Mouse (Mus musculus): ENCODE measurements around the gene Paqr4.

Gene Paqr4

DNA sequence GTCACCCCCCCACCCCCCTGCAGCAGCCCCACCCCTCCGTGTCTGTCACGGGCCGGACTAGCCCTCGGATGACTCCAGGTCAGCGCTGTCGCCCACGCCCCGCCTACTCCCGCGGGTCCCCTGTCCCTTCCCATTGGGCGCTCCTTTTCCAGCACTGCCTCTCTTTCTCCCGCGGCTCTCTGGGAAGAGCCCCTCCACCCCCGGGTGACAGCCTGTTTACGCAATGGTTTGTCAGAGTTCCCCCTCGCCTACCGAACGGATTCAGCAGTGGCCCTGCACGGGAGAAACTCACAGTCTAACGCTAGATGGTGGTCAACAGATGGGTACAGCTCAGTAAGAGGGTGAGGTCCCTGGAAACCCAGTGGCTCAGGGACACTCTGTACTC is 13.9 kb downstream of the Paqr4 start:
- peak in 1 of 2 experiments; percentile 59 for DNase-seq (ENCODE audit: low read depth in 1 of 2, low spot score in 2 of 2)

DNA sequence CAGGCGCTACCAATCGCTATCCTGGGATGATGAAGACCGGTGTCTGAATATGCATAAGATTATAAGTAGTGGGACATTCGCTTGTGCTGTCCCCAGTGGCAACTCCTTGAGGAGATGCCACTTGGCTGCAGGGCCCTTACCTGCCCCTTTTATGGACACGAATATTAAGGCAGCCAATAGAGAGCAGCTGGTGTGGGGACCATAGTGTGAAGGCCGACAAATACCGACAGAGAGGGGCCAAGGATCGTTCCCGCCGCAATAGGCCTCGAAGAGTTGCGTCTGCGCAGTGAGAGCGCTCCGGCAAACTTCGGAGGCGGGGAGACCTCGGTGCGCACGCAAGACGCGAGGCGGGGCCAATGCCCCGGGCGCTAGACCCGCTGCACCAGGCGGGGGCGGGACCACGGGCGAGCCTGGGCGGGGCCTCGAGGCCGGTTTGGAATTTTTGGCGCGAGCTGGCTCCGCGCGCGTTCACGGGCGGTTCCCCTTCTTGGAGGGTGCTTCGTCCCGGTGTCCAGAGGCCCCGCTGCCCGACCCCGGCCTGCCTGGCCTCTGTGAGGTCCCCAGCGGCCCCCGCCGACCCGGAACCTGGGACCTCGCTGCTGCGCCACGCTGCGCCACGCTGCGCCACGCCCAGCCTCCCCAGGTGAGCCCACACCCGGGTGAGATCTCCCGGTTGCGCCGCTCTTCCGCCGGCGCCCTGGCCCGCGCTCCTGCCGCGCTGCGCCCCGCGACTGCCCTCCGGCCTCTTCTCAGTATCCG is 14.5 kb downstream of the Paqr4 start, which contains the start of gene Pkmyt1:
Pkmyt1 (plus strand) TSS at position 338 of the 759 bp plus-strand sequence.
- DNase-seq (ENCODE audit: low read depth in 1 of 2, low spot score in 2 of 2): peak; percentile 88 to 96

DNA sequence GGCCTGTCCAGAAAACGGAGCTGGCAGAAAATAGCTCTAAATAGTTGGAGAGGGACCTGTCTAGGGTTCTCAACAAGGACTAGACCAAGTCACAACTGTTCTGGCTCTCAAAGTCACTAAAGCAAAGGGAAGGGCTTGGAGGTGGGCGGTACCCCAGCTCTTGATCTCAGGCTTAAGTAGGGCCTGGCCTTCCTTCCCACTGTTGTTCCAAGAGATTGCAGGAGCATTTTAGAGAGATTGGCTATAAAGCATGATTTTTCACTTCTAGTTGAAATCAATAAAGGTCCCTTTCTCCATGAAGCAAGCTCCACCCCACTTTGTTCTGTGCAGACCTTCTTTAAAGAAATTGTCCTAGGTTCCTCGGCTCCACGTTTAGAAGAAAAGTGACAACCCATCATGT is 15.2 kb downstream of the Paqr4 start:
- DNase-seq (ENCODE audit: low read depth in 1 of 2, low spot score in 2 of 2): no peak

DNA sequence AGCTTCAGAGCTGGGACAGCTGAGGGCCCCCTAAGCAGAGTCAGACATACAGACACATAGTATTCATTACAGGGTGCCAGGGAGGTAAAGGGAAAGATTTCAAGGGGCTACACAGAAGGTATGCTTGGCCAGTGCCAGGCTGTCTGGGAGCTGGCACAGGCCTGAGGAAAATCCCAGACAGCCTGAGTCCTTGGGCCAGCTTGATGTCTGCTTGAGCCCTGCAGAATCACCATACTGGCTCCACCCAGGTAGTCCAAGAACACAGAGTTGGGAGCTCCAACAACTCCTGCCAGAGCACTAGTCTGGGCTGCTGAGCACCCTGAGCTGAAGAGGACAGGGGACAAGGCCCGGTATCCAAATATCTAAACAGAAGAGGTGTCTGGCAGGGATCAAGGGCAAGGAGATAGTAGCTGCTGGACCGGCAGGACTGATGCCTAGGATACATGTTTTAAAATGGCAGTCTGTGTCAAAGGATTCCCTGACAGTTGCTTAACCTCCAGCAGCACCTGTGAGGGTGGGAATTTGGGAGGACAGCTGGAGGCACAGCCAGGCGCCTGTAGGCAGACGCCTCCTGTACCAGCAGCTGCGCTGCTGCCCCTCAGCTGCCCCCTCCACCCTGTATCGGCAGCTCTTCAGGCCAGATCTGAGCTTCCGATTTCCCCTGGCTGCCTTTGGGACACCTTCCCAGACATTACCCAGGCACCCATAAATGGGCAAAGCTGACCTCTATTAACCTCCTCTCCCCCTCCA is 18.1 kb downstream of the Paqr4 start, which contains the start of gene 1520401A03Rik:
1520401A03Rik (minus strand) TSS at position 408 of the 750 bp plus-strand sequence.
- no peak for DNase-seq (ENCODE audit: low read depth in 1 of 2, low spot score in 2 of 2)

DNA sequence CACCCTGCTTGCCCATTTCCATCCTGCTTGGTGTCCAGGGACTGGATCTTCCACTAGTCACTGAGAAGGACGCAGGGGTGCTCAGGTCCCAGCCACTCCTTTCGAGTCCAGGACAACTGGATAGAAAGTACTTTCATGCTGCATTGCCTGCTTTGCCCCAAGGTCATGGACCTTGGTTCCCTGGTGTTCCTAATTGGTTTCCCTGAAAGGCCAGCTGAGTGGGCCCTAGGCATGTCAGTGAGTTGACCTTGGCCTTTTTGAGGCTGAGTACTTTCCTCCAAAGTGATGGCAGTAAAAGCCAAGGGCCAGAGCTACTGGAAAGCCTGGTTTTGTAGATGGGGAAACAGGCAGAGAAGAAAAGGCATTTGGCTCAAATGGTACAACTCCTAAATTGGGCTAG is 18.8 kb downstream of the Paqr4 start:
- DNase-seq (ENCODE audit: low read depth in 1 of 2, low spot score in 2 of 2): no peak

DNA sequence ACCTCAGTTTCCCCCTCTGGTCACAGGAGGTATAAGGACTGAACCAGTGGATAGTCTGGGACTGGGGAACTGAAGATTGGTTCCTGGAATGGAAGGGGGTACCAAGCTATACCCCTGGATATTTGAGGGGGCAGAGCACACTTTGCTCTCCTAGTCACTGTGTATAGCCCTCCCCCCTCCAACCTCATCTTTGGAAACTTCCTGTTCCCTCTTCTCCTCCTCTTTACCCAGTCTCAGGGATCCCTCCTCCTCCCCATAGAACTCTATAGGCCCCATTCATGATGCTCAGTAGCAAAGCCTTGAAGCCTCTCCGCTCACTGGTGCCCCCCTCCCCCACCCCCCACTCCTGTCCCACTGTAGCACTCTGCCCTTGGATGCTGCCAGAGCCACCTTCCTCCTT is 21.2 kb downstream of the Paqr4 start:
- no peak for DNase-seq (ENCODE audit: low read depth in 1 of 2, low spot score in 2 of 2)

DNA sequence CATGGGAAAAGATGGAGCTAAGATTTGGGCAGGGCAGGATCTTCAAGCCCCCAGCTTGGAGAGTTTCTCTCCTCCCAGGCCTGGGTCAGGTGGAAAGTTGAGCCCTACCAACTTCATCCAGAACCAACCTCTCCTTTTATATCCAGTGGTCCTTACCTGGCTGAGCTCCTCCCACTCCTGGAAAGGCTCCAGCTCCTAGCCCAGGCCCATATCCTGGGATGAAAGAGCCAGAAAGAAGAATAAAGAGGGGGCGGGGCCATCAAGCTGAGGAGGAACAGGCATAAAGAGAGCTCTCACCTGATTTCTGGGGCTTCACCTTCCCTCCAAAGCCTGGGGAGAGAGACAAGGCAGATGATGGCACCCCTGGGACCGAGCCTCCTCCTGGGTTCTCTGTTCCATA is 23.7 kb downstream of the Paqr4 start:
- DNase-seq (ENCODE audit: low read depth in 1 of 2, low spot score in 2 of 2): no peak

DNA sequence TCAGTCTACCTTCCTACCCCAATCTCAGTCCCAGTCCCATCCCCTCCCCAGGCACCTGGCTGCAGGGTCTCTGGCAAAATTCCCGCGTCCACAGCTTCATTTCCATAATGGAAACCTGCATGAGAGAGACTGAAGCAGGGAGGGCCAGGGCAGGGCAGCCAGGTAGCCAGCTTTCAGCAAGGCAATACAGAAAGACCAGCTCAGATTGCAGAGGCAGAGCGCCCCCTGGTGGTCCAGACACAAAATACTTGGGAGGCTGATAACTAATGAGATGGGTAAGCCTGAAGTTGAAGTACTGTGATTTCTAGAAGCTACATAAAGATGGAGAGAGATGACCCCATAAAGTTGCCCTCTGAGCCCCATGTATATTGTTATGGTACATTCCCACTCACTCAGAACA is 34.5 kb downstream of the Paqr4 start:
- peak; percentile 22 to 49 for DNase-seq (ENCODE audit: low read depth in 1 of 2, low spot score in 2 of 2)

DNA sequence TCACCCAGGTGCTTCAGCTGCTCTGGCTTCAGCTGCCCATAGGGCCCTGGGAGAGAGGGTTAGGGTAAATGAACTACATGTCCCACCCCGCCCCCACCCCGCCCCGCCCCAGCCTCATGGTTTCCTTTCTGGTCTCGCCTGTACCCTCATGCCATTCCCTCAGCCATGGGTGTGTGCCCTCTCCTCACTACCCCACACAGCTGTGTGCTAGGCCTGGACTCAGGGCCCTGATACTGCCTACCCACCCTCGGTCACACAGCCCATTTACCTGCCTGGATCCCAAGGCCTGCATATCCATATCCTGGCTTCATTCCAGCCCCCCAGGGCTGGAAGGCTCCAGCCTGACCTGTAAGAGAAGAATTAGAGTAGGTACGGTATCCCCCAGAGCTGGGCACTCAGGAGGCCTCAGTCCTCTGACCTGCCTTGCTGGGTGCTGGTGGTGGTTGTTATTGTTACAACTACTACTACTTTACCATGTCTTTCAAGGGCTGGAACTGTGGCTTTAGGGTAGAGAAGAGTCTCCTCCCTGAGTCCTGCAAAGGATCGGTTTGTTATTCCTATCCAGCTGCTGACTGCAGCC is 35.1 kb downstream of the Paqr4 start:
- DNase-seq (ENCODE audit: low read depth in 1 of 2, low spot score in 2 of 2): no peak

DNA sequence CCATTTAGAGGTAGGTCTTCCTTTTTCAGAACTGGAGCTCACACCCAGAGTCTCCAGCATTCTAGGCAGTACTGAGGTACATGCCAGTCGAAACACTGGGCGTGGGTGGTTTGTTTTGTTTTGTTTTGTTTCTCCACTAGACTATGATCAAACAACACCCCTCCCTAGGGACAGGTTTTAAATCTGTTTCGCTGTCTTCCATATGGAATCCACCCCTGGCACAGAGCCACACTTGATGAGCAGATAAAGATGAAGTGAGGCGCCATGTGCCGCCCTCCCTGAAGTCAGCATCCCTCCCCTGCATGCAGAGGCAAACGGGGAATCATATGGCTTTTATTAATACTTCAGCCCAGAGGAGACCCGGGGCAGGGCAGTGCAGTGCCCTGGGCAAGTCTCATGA is 35.9 kb downstream of the Paqr4 start:
- no peak for DNase-seq (ENCODE audit: low read depth in 1 of 2, low spot score in 2 of 2)

DNA sequence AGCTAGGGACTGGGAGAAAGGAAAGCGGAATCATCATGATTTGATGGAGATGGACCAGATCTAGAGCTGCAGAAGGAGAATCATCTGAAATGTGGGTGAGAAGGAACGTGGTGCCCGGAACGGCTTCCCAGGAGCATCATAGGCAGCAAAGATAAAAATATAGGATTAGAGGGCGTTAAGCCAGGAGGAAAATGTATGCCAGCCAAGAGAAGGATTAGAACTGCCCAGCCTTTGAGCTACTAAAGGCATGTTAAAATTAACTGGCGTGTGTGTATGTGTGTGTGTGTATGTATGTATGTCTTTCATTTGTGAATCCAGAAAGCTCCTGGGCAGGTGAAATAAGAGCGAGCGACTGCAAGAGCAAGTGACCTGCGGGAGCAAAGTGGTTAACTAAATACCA is 37.4 kb downstream of the Paqr4 start:
- DNase-seq (ENCODE audit: low read depth in 1 of 2, low spot score in 2 of 2): no peak

DNA sequence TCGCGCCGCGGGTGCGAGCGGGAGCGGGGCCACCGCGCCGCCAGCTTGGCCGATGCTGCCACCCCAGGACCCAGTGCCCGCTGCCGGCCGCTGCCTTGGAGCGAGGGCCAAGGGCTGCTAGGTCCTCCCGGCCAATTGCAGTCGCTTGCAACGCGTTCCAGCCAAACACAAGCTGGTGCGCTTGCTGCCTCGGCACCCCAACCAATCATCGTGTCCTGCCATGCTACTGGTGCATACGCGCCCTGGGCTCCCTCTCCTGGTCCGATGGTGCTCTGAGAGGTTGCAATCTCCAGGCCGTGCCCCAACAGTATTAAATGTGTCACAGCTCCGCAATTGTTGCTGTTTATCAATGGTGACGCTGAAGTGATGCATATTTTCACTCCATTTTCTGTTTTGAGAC is 40.6 kb downstream of the Paqr4 start:
- DNase-seq (ENCODE audit: low read depth in 1 of 2, low spot score in 2 of 2): peak; percentile 64 to 74

DNA sequence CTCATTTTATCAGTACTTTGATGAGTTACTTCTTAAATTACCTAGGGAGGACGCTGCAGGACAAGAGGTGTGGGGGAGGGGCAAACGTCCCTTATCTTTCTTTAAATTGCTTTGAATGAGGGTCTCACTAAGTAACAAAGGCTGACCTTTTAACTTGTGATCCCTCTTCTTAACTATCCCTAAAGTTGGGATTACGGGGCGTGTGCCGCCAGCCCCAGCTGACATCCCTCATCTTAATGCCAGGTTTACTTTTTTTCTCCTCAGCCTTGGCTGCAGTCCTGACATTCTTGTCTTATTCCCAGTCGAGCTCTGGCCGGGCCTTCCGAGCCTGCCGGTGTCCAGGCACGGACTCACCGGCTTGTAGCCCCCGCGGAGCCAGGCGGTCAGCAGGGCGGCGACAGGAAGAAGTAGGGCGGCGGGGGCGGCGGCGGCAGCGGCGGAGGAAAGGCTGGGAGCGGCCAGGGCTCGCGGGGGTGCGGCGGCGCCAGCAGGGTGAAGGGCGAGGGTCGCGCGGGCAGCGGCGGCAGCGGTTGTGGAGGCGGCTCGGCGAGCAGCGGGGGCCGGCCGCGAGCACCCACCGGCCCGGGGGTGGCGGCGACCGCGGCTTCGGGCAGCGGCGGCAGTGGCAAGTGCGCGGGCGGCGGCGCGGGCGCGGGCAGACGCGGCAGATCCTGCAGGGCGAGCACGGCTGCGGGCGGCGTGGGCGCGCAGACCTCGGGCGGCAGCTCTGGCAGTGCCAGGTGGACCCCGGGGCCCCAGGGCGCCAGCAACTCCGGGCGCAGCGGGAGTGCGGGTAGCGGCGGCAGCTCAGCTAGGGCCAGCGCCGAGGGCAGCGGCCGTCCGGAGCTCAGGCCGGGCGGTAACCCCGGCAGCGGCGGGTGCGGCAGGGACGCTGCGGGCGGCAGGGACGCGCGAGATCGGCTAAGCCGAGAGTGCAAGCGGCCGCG is 41.3 kb downstream of the Paqr4 start:
- DNase-seq (ENCODE audit: low read depth in 1 of 2, low spot score in 2 of 2): no peak

DNA sequence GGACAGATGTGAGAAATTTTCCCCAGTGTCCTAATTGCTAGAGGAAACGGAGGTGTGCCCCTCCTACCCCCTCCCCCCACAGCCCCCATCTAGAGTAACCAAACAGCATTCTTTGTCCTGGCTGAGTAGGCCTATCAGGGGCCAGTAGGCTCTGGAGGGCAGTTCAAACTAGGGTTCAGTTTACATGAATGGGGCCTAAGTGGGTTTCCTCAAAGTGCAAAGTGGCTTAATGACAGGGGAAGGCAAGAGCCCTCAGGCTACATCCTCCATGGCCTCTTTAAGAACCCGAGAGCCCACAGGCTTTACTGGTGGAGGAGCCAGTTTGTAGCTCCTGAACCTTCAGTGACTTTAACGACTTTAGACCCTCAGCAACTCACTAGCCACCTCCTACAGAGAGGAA is 44.9 kb downstream of the Paqr4 start:
- DNase-seq (ENCODE audit: low read depth in 1 of 2, low spot score in 2 of 2): no peak

DNA sequence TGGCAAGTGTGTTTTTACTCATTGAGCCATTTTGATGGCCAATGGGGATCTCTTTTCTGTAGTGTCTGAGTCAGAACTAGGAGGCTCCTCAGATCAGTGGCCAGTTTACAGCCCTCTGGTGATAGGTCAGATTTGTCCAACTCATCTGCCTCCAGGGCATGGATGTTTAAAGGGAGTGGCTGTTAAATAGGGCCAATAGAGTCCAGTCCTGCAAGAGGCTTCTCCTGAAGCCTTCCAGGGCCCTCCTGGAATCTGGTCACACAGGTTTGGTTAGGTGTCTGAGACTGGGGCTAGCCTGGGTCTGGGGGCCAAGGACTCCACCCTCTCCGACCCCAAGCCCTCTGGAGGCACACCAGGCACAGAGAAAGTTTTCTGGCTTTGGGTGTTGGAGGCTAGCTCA is 46.2 kb downstream of the Paqr4 start:
- DNase-seq (ENCODE audit: low read depth in 1 of 2, low spot score in 2 of 2): no peak
